10 mouse cellular contexts compared by ENCODE assay signal in the genomic region with DNA sequence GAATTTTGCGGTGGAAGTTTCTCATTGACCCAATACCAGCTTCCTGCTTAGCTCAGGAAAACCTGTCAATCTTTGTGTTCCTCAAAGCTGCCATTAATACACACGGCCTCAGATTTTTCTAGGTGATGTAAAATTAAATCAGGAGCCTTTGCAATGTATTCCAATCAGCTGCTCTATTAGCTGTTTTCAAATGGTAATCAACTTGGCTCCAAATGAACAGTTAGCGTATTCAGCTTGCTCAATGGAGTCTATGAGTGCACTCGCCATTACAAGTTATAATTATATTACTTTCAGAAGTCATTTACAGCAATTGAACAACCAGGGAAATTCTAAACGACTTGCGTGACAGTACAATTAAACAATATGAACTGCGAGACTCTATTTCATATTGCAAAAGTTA.
"Had no signal": no experiment of that assay in that cellular context is flagged by ENCODE, and none has a peak within 500 bp of the region (broad histone marks: within the 10 kb centered on the region; RNA-seq: fewer than 3 reads in every experiment).

No protein-coding gene starts in this region.

- H3K36me3 ChIP-seq: limb, embryonic 13.5 days; midbrain, embryonic 12.5 days had no signal

- H3K9ac ChIP-seq: limb, embryonic 13.5 days; liver, embryonic 14.5 days; midbrain, embryonic 12.5 days had no signal

- DNase-seq: kidney, adult 8-10 months; kidney, postnatal 25 days; left cerebral cortex, postnatal 4 days; lung, adult 18-20 months; right cerebral cortex, adult 18-20 months; right cerebral cortex, postnatal 25 days; thymus, postnatal 4 days had no signal

- H3K4me1 ChIP-seq: limb, embryonic 13.5 days; midbrain, embryonic 12.5 days had no signal

- H3K27me3 ChIP-seq: midbrain, embryonic 12.5 days had no signal

- H3K4me2 ChIP-seq: limb, embryonic 13.5 days; midbrain, embryonic 12.5 days had no signal

- H3K9me3 ChIP-seq: limb, embryonic 13.5 days; midbrain, embryonic 12.5 days had no signal

- H3K4me3 ChIP-seq: limb, embryonic 13.5 days; midbrain, embryonic 12.5 days had no signal

- H3K27ac ChIP-seq: limb, embryonic 13.5 days; liver, embryonic 14.5 days; midbrain, embryonic 12.5 days had no signal
